Mouse (Mus musculus) adrenal gland (tissue): Measurements from ENCODE around the gene Izumo2.
"Not testable (repeated sequence)": the region's sequence is repeated elsewhere in the genome, so short reads cannot be mapped to it uniquely, and the experiment has no call there.

Source experiments
- intact Hi-C: fragments of 180-260 bp; cut with DNase I; formaldehyde crosslinking; loops from one replicate; pipeline ENCODE4 v1.15.1; 2025

Izumo2 gene

GRCm38 (mm10) chr7:44697980-44698379 is 10.6 kb upstream of the Izumo2 start:
- intact Hi-C loops, result no loop called here

- intact Hi-C loops, result no loop called here
Observed at GRCm38 (mm10) chr7:44701921-44702320, 6.6 kb upstream of the Izumo2 start.

GRCm38 (mm10) chr7:44702985-44703384 is 5.6 kb upstream of the Izumo2 start:
- intact Hi-C loops, result no loop called here

DNA sequence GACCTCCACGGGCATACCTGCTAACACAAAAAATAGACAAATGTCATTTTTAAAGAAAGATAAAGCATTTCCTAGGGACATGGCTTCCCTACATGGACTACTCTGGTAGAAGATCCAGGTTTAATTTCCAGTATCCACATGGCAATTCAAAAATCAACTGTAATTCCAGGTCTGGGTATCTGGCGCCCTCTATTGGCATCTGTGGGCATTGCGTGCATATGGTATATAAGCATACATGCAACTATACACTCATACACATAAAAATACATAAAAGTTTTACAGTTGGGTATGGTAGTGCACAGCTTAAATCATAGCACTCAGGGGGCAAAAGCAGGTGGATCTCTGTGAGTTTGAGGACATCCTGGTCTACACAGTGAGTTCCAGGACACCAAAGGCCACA is 4.2 kb upstream of the Izumo2 start:
- intact Hi-C loops, result no loop called here

- intact Hi-C loops, result no loop called here
Observed at GRCm38 (mm10) chr7:44705086-44705485, 3.5 kb upstream of the Izumo2 start.

- intact Hi-C loops, result no loop called here
Observed at GRCm38 (mm10) chr7:44706322-44706721, 2.2 kb upstream of the Izumo2 start.

GRCm38 (mm10) chr7:44707169-44707675 is 1.3 kb upstream of the Izumo2 start:
- intact Hi-C loops, result no loop called here

- intact Hi-C loops, result not testable (repeated sequence)
Observed at GRCm38 (mm10) chr7:44708093-44708492, 449 bp upstream of the Izumo2 start.

- intact Hi-C loops, result no loop called here
Observed at GRCm38 (mm10) chr7:44709881-44710280, 1.3 kb downstream of the Izumo2 start.

DNA sequence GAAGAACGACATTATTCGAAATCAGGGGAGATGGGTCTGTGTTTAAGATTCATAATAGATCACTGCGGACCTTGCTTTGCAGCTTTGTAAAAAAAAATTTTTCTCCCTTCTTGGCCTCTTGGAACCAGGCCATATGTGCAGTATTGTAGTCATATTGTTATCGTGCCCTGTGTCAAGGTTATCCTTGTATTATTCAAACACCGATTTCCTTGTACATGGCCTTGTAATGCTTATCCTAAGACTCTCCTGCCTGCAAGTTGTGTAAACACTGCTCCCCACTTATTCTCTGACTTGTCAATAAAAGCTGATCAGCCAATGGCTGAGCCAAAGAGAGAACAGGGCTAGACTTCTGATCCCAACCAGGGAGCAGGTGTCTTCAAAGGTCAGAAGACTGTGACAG is 13.5 kb downstream of the Izumo2 start:
- intact Hi-C loops, result no loop called here

GRCm38 (mm10) chr7:44724316-44724715 is 15.8 kb downstream of the Izumo2 start:
- intact Hi-C loops, result loop anchor here (2.0 kb wide), 1 partner anchor 100 kb away; no protein-coding TSS in a partner anchor

GRCm38 (mm10) chr7:44726343-44726742 is 17.8 kb downstream of the Izumo2 start:
- intact Hi-C loops, result no loop called here

DNA sequence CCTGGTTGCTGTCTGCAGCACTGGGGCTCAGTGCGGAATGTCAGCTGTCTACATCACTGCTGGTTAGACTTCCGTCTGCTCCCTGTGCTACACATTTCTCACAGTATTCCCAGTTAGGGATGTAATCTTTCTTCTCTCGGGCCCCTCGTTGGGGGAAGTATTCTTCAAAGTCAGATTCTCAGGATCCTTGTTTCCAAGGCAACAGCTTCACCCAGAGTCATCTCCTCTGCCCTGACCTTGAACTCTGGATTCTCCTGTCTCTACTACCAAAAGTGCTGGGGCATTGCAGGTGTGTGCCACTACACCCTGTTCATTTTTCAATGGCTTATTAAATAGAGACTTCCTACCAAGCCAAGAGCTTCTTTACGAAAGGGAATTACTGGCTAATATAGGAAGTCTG is 18.6 kb downstream of the Izumo2 start:
- intact Hi-C loops, result no loop called here

GRCm38 (mm10) chr7:44728082-44728975 is 19.8 kb downstream of the Izumo2 start:
- intact Hi-C loops, result no loop called here

DNA sequence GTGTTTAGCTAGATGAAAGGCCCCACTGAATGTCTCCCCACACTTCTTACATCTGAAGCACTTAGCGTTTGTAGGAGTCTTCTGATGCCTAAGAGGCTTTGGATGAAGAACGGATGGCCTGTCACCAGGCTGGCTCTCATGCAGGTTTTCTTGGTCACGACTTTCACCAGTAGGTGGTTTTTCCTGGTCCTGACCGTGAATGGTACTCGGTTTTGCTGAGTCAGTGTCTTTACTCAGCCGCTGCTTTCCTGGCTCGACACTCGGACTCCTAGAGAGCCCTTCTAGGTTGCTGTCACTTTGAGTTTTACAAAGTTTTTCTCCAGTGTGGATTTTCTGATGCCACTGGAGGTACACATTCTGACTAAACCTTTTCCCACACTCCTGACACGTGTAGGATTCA is 25.2 kb downstream of the Izumo2 start:
- intact Hi-C loops, result loop anchor here (5.0 kb wide), 1 partner anchor 39 kb away; no protein-coding TSS in a partner anchor

GRCm38 (mm10) chr7:44741361-44741760 is 32.8 kb downstream of the Izumo2 start:
- intact Hi-C loops, result no loop called here

GRCm38 (mm10) chr7:44744270-44744669 is 35.7 kb downstream of the Izumo2 start:
- intact Hi-C loops, result no loop called here

DNA sequence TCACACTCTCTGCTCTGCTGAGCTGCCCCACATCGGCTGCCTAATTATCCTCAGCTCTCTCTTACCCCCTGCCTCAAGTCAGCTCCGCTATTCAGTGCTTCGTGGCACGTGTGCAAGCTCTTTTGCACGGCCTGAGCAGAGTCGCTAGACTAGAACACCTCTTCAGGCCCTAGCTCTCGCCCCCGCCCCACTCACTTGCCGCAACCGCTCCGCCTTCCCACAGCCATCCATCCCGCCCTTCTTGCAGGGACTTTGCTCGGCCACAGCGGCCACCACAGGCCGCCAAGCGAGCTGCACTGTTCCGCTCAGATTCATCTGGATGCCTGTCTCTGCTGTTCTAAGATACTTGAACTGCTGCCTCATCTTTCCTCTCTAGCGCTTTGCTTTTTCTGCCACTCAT is 36.5 kb downstream of the Izumo2 start:
- intact Hi-C loops, result no loop called here

DNA sequence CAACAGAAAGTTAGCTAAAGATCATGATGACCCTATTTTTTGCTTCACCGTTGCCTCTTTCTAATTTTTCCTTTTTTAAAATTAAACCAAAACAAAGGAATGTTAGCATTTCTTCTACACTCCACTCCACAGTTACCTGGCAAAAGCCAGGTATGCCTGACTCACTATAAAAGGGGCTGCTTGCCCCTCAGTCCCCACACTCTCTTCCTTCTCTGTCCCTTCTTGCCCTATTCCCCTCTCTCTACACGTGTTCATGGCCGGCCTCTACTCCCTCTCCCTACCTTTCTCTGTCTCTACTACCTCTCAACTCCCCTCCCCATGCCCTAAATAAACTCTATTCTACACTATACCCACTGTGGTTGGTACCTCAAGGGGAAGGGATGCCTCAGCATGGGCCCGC is 38.6 kb downstream of the Izumo2 start:
- intact Hi-C loops, result no loop called here

DNA sequence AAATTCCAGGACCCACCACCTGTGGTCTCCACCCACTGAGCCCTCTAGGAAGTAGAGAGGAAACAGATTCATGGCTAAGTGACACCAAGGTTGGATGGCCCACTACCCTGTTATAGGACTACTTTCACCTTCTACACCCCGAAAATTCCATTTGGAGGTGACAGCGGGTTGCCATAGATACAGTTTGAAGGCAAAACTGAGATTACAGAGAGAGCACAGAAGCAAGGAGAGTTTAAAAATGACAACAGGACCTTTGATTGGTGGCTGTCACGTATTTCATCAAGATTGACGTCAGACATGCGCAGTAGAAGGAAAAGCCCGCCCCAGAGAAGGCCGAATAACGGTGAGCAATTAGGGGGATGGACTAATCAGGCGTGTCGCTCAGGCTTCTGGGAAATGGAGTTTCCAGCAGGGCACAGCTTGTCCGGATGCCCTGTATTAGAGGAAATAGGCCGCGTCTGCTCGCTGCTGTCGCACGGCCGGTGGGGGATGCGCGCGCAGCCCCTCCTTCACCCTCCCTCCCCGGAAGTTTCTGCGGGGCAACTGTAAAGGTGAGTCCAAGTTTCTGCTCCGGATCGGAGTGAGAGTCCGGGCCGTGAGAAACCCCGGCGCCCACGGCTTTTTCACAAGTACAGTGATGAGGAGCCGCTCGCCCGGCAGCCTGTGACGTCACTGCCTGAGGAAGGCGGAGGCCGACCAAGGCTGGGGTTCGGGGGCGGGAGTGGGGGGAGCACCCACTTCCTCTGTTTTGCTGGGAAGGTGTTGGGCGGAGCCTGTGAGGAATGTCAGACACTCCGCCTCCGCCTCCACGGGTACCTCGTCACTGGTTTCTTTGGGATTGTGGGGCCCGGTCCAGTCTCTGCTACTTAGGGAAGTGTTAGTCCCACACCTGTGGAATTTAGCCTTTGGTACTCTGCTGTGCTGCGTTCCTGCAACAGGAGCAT is 39.8 kb downstream of the Izumo2 start, which contains the start of gene Vrk3:
Gene Vrk3 (plus strand): TSS at position 313 of the 944 bp plus-strand sequence.
- intact Hi-C loops, result loop anchor here (2.0 kb wide), 1 partner anchor 68 kb away; the partner anchor contains the start of genes Atf5, Il4i1 and Nup62

- intact Hi-C loops, result not testable (repeated sequence)
Observed at GRCm38 (mm10) chr7:44750950-44751349, 42.4 kb downstream of the Izumo2 start, which contains the start of gene Zfp473. Zfp473 (minus strand) TSS chr7:44751050.
